Mouse (Mus musculus) cerebellum, adult 2 months (tissue): ENCODE data around the gene Cpn1.
A peak's percentile ranks its signal among the peaks of the same experiment; 100 is the strongest.

Source experiments
- CTCF ChIP-seq: fragments of 200-500 bp; IDR thresholded peaks from 2 replicates; pipeline ENCODE4 v1.5.1; 2011; ENCODE audit warnings: low read depth, mild to moderate bottlenecking, control low read depth, low read length, moderate library complexity, borderline replicate concordance; ENCODE audit not compliant: insufficient read depth
- POLR2A ChIP-seq: fragments of 200-500 bp; IDR thresholded peaks from 2 replicates; pipeline ENCODE4 v1.6.1; 2011; ENCODE audit warnings: low read length, control low read depth, borderline replicate concordance; ENCODE audit not compliant: insufficient read depth

DNA sequence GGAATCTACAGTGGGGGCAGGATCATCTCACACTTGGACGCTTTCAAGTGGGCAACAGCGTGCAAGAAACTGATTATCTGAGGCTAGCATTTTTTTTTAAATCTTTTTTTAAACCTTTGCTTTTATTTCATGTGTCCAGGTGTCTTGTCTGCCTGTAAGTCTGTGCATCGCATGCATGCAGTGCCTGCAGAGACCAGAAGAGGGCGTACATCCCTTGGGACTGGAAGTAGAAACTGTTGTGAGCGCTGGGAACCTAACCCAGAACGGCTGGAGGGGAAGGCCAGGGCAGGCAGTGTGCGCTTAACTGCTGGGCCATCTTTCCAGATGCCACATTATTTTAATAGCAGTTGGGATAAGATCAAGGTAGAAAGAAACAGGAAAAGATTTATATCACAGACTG lies 63.4 kb downstream of the Cpn1 start:
- TF ChIP-seq CTCF (peak; percentile 19; the same call in 1 of the 2 replicates), POLR2A (no peak)
